Mouse (Mus musculus): Measurements from ENCODE around the gene Rhcg. TPM values are rescaled to one million over a fixed set of nuclear protein-coding genes. Genes with fewer than 3 reads are reported as not detected.

Gene Rhcg
- polyA plus RNA-seq, 1 experiment from 2014 or later, result 0.65 TPM

DNA sequence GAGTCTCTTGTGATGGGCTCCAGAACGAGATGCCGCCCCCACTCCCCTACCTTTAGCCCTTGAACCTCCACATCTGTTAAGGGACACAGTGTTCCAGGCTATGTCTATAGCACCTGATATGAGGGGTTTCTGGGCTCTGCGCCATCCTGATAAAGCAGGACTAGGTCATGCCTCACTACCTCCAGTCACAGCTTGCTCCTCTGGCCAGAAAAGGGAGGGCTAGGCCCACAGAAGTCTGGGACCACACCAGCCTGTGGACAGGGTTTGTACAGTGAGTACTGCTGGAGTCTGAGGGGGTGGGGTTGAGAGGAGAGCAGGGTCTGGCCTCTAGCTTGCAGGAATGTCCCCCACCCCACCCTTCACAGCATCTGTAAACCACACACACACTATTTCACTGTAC is 29.8 kb upstream of the Rhcg start:
- Histone ChIP-seq H3K9ac (ENCODE audit: low read depth, low read length) (no peak overlapping the region), H3K36me3 (ENCODE audit: control insufficient read depth, insufficient read depth, low read length) (no peaks in the 10 kb centered on the region), H3K4me1 (ENCODE audit: control insufficient read depth, insufficient read depth, low read length) (no peaks in the 10 kb centered on the region), H3K9me3 (ENCODE audit: control insufficient read depth, low read length) (no peaks in the 10 kb centered on the region), H3K27me3 (replicated peaks; ENCODE audit: control insufficient read depth, insufficient read depth, low read length) (no peaks in the 10 kb centered on the region), H3K4me2 (ENCODE audit: low read depth, low read length) (no peak overlapping the region), H3K4me3 (ENCODE audit: low read depth, low read length) (no peak overlapping the region), H3K27ac (replicated peaks; ENCODE audit: low read depth, low read length) (no peak overlapping the region)
- DNase-seq (ENCODE audit: low spot score), result no peak
- WGBS, result 81% methylated on average over 3 of the region's 3 CpGs
- no peak for ATAC-seq (ENCODE audit: low read depth)

GRCm38 (mm10) chr7:79631773-79632348 is 14.4 kb upstream of the Rhcg start:
- no peak overlapping the region for H3K4me3 ChIP-seq (ENCODE audit: low read depth, low read length)
- H3K4me1 ChIP-seq (ENCODE audit: control insufficient read depth, insufficient read depth, low read length), result no peaks in the 10 kb centered on the region
- no peak for DNase-seq (ENCODE audit: low spot score)
- no peak overlapping the region for H3K4me2 ChIP-seq (ENCODE audit: low read depth, low read length)
- no peak overlapping the region for H3K9ac ChIP-seq (ENCODE audit: low read depth, low read length)
- no peak for ATAC-seq (ENCODE audit: low read depth)
- 15% methylated on average over 13 of the region's 13 CpGs for WGBS
- no peaks in the 10 kb centered on the region for H3K9me3 ChIP-seq (ENCODE audit: control insufficient read depth, low read length)
- H3K27me3 ChIP-seq (replicated peaks; ENCODE audit: control insufficient read depth, insufficient read depth, low read length), result 0 out of 2 replicates have a peak, but pooled peaks cover 2% of the 10 kb centered on the region
- H3K27ac ChIP-seq (replicated peaks; ENCODE audit: low read depth, low read length), result no peak overlapping the region
- no peaks in the 10 kb centered on the region for H3K36me3 ChIP-seq (ENCODE audit: control insufficient read depth, insufficient read depth, low read length)

DNA sequence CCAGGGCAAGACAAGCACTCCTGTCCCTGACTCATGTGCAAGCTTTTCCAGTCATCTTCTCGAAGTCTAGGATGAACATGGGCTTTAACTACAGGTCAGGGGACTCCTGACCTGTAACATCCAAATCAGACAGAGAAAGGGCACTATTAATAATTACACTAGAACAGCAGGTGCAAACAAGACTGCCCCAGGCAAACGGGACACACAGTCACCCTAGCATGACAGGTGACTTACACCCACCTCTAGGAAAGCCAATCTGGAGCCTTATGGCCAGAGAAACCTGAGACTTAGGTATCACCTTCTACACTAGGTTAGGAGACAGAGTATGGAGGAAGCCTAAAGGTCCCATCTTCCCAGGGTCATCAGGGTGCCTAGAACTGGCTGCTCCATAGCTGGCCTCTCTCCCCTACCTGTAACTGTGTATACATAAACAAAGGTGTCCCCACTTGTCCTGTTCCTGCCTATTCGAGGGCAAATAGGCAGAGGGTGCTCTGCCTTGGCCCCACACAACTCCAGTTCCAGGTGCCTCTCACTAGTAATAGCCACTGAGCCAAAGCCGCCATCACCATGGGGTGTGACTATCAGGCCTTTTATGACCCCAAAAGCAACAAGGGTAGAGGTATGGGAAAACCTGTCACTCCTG is 10.9 kb upstream of the Rhcg start:
- Histone ChIP-seq H3K4me3 (ENCODE audit: low read depth, low read length) (no peak overlapping the region), H3K9me3 (ENCODE audit: control insufficient read depth, low read length) (no peaks in the 10 kb centered on the region), H3K4me2 (ENCODE audit: low read depth, low read length) (no peak overlapping the region), H3K36me3 (ENCODE audit: control insufficient read depth, insufficient read depth, low read length) (no peaks in the 10 kb centered on the region), H3K4me1 (ENCODE audit: control insufficient read depth, insufficient read depth, low read length) (no peaks in the 10 kb centered on the region), H3K9ac (ENCODE audit: low read depth, low read length) (no peak overlapping the region), H3K27ac (replicated peaks; ENCODE audit: low read depth, low read length) (no peak overlapping the region), H3K27me3 (replicated peaks; ENCODE audit: control insufficient read depth, insufficient read depth, low read length) (0 out of 2 replicates have a peak, but pooled peaks cover 2% of the 10 kb centered on the region)
- ATAC-seq (ENCODE audit: low read depth) (no peak), DNase-seq (ENCODE audit: low spot score) (no peak)
- WGBS, result 50% methylated on average over 4 of the region's 4 CpGs

DNA sequence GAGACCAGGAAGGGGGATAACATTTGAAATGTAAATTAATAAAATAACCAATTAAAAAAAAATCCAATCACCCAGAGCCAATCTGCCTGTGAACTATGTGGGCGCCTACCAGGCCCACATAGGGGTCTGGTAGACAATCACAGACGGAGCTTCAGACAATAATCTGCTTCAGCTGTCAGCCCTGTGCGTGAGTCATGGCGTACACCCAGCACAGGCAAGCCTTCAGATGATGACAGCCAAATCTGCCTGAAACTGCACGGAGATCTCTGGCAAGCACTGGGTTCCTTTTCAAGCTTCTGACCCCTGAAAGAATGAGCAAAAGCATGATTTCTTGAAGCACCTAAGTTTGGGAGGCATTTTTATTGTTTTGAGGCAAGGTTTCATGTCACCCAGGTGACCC is 8.7 kb upstream of the Rhcg start:
- Histone ChIP-seq H3K36me3 (ENCODE audit: control insufficient read depth, insufficient read depth, low read length) (no peaks in the 10 kb centered on the region), H3K4me2 (ENCODE audit: low read depth, low read length) (no peak overlapping the region), H3K27ac (replicated peaks; ENCODE audit: low read depth, low read length) (no peak overlapping the region), H3K27me3 (replicated peaks; ENCODE audit: control insufficient read depth, insufficient read depth, low read length) (no peaks in the 10 kb centered on the region), H3K4me3 (ENCODE audit: low read depth, low read length) (no peak overlapping the region), H3K9ac (ENCODE audit: low read depth, low read length) (no peak overlapping the region), H3K9me3 (ENCODE audit: control insufficient read depth, low read length) (no peaks in the 10 kb centered on the region), H3K4me1 (ENCODE audit: control insufficient read depth, insufficient read depth, low read length) (no peaks in the 10 kb centered on the region)
- no peak for DNase-seq (ENCODE audit: low spot score)
- no peak for ATAC-seq (ENCODE audit: low read depth)
- WGBS, result 65% methylated on average over 5 of the region's 5 CpGs

DNA sequence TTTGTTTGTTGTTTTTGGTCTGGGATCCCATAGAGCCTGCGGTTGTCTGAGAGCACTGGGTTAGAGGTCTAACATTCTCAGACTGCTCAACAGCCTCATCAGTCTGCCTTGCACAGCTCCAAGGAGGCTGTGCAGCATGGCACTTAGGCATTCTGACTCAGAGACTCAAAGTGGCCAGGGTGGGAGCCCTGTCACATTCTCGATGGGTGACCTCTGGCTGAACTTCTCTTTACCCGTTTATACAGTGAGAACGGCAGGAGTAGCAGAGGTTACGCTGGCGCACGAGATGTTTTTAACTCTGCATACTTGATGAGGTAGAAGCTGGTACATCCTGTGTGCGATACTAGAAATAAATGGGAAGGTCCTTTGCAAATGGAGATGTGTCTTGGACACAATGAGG is 5.6 kb upstream of the Rhcg start:
- Histone ChIP-seq H3K4me1 (ENCODE audit: control insufficient read depth, insufficient read depth, low read length) (no peaks in the 10 kb centered on the region), H3K9me3 (ENCODE audit: control insufficient read depth, low read length) (no peaks in the 10 kb centered on the region), H3K9ac (ENCODE audit: low read depth, low read length) (no peak overlapping the region), H3K27ac (replicated peaks; ENCODE audit: low read depth, low read length) (no peak overlapping the region), H3K4me2 (ENCODE audit: low read depth, low read length) (no peak overlapping the region), H3K27me3 (replicated peaks; ENCODE audit: control insufficient read depth, insufficient read depth, low read length) (peaks cover 6% of the 10 kb centered on the region), H3K4me3 (ENCODE audit: low read depth, low read length) (no peak overlapping the region), H3K36me3 (ENCODE audit: control insufficient read depth, insufficient read depth, low read length) (no peaks in the 10 kb centered on the region)
- ATAC-seq (ENCODE audit: low read depth) (no peak), DNase-seq (ENCODE audit: low spot score) (no peak)
- WGBS, result 70% methylated on average over 8 of the region's 8 CpGs

DNA sequence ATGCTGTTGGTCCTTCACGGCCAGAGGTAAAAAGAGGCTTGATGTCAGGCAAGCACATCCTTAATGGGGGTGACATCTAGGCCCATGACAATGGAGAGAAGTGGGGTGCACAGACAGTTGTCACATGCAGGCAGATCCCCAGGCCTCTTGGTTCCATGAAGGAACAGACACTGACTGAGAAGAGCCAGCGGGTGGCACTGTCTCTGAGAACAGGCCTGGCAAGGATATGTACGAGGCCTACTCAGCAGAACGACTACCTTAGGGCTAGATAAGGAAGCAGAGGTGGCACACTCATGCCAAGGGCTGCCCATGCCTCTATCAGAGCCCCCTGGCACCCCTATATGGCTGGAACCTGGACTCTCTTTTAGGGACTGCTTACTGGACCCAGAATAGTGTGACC is 2.0 kb upstream of the Rhcg start:
- no peaks in the 10 kb centered on the region for H3K9me3 ChIP-seq (ENCODE audit: control insufficient read depth, low read length)
- H3K36me3 ChIP-seq (ENCODE audit: control insufficient read depth, insufficient read depth, low read length), result no peaks in the 10 kb centered on the region
- 64% methylated on average over 4 of the region's 4 CpGs for WGBS
- H3K4me1 ChIP-seq (ENCODE audit: control insufficient read depth, insufficient read depth, low read length), result no peaks in the 10 kb centered on the region
- no peak overlapping the region for H3K27ac ChIP-seq (replicated peaks; ENCODE audit: low read depth, low read length)
- no peak for ATAC-seq (ENCODE audit: low read depth)
- no peak overlapping the region for H3K4me3 ChIP-seq (ENCODE audit: low read depth, low read length)
- H3K27me3 ChIP-seq (replicated peaks; ENCODE audit: control insufficient read depth, insufficient read depth, low read length), result peaks cover 41% of the 10 kb centered on the region
- H3K4me2 ChIP-seq (ENCODE audit: low read depth, low read length), result no peak overlapping the region
- H3K9ac ChIP-seq (ENCODE audit: low read depth, low read length), result no peak overlapping the region
- DNase-seq (ENCODE audit: low spot score), result no peak

- Histone ChIP-seq H3K27me3 (replicated peaks; ENCODE audit: control insufficient read depth, insufficient read depth, low read length) (peaks cover 41% of the 10 kb centered on the region), H3K9me3 (ENCODE audit: control insufficient read depth, low read length) (no peaks in the 10 kb centered on the region), H3K9ac (ENCODE audit: low read depth, low read length) (no peak overlapping the region), H3K27ac (replicated peaks; ENCODE audit: low read depth, low read length) (no peak overlapping the region), H3K4me3 (ENCODE audit: low read depth, low read length) (no peak overlapping the region), H3K36me3 (ENCODE audit: control insufficient read depth, insufficient read depth, low read length) (no peaks in the 10 kb centered on the region), H3K4me1 (ENCODE audit: control insufficient read depth, insufficient read depth, low read length) (no peaks in the 10 kb centered on the region), H3K4me2 (ENCODE audit: low read depth, low read length) (no peak overlapping the region)
- WGBS, result 57% methylated on average over 1 of the region's 1 CpGs
- DNase-seq (ENCODE audit: low spot score), result no peak
- ATAC-seq (ENCODE audit: low read depth), result no peak
Observed at GRCm38 (mm10) chr7:79615941-79616340, 1.5 kb downstream of the Rhcg start.

DNA sequence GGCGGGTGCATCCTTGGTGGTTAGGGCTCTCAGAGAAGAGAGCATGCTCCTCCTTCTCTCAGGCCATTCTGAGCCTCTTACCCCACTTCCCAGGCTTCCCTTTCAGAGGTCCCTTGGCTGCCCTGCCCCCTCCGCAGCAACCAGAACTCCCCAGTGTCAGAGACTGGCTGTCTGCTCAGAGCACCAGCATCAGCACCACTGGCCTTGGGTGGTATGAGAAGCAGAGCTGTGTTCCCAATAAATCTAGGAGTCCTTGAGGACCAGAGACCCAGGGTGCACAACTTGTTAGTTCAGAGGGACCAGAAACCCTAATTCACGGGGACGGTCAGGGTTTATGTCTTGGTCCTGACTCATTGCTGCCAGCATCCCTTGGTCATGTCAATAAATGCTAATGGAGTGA is 2.4 kb downstream of the Rhcg start:
- Histone ChIP-seq H3K4me1 (ENCODE audit: control insufficient read depth, insufficient read depth, low read length) (no peaks in the 10 kb centered on the region), H3K36me3 (ENCODE audit: control insufficient read depth, insufficient read depth, low read length) (no peaks in the 10 kb centered on the region), H3K9ac (ENCODE audit: low read depth, low read length) (no peak overlapping the region), H3K9me3 (ENCODE audit: control insufficient read depth, low read length) (no peaks in the 10 kb centered on the region), H3K27me3 (replicated peaks; ENCODE audit: control insufficient read depth, insufficient read depth, low read length) (peaks cover 41% of the 10 kb centered on the region), H3K27ac (replicated peaks; ENCODE audit: low read depth, low read length) (no peak overlapping the region), H3K4me3 (ENCODE audit: low read depth, low read length) (no peak overlapping the region), H3K4me2 (ENCODE audit: low read depth, low read length) (no peak overlapping the region)
- no peak for ATAC-seq (ENCODE audit: low read depth)
- no peak for DNase-seq (ENCODE audit: low spot score)
- 68% methylated on average over 4 of the region's 4 CpGs for WGBS

- no peak for DNase-seq (ENCODE audit: low spot score)
- Histone ChIP-seq H3K9ac (ENCODE audit: low read depth, low read length) (no peak overlapping the region), H3K9me3 (ENCODE audit: control insufficient read depth, low read length) (no peaks in the 10 kb centered on the region), H3K27ac (replicated peaks; ENCODE audit: low read depth, low read length) (no peak overlapping the region), H3K4me1 (ENCODE audit: control insufficient read depth, insufficient read depth, low read length) (no peaks in the 10 kb centered on the region), H3K4me2 (ENCODE audit: low read depth, low read length) (no peak overlapping the region), H3K36me3 (ENCODE audit: control insufficient read depth, insufficient read depth, low read length) (no peaks in the 10 kb centered on the region), H3K27me3 (replicated peaks; ENCODE audit: control insufficient read depth, insufficient read depth, low read length) (peaks cover 40% of the 10 kb centered on the region), H3K4me3 (ENCODE audit: low read depth, low read length) (no peak overlapping the region)
- no peak for ATAC-seq (ENCODE audit: low read depth)
- 61% methylated on average over 11 of the region's 11 CpGs for WGBS
Observed at GRCm38 (mm10) chr7:79613314-79613713, 4.1 kb downstream of the Rhcg start.
